Mouse (Mus musculus) liver, postnatal 0 days (tissue): ENCODE measurements around the gene Slc23a2.

ENCODE experiments used
- CTCF ChIP-seq: sonication (generic); IDR thresholded peaks from 2 replicates; pipeline ENCODE4 v1.5.1; 2016; ENCODE audit warnings: antibody characterized with exemption, low read depth
- EP300 ChIP-seq: IDR thresholded peaks from 2 replicates; pipeline ENCODE4 v1.6.1; 2016; ENCODE audit warnings: antibody characterized with exemption, low read depth, mild to moderate bottlenecking

DNA sequence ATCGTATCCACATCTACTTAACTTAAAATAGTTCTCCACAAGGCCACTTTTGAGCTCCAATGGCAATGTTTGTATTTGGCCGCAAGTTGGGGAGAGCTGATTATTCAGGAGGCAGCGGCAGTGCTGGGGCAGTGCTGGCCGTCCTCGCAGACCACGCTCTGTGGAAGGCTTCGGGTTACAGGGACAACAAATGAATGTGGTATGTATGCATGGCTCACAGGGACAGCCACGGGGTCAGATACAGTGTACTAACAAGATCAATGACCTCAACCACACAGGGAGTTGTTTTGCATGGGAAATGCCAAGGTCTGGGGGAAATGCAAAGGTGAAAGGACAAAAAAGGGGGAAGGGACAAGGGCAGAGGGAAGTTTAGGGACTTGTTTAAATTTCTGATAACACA is 41.6 kb downstream of the Slc23a2 start:
- no peak for TF ChIP-seq CTCF
- TF ChIP-seq EP300: peak; percentile 65
